Mouse (Mus musculus): ENCODE results near the gene Trmu. TPM values are rescaled to one million over a fixed set of nuclear protein-coding genes. Genes with fewer than 3 reads are reported as not detected.
A peak's percentile ranks its signal among the peaks of the same experiment; 100 is the strongest.
"Not testable (repeated sequence)": the region's sequence is repeated elsewhere in the genome, so short reads cannot be mapped to it uniquely, and the experiment has no call there.

Trmu gene
- polyA plus RNA-seq, 1 experiment from 2014 or later, result 53.9 TPM

GRCm38 (mm10) chr15:85859490-85860031, 19.6 kb upstream of the Trmu start, which contains the start of gene Gtse1:
Gene Gtse1, plus strand, starts transcription at chr15:85859745.
- peak within 1 kb of the TSS; percentile 80 for H3K27ac ChIP-seq
- ATAC-seq, result peak; percentile 99
- under 1% methylated on average over 42 of the region's 42 CpGs for WGBS
- no peaks in the 10 kb centered on the region for H3K27me3 ChIP-seq
- peak within 1 kb of the TSS; percentile 87 for H3K9ac ChIP-seq (replicated peaks)
- H3K9me3 ChIP-seq, result no peaks in the 10 kb centered on the region
- H3K4me1 ChIP-seq (replicated peaks), result peaks cover 26% of the 10 kb centered on the region
- H3K4me3 ChIP-seq (replicated peaks), result peak within 1 kb of the TSS; percentile 63
- H3K36me3 ChIP-seq, result peaks cover 26% of the 10 kb centered on the region
- H3K4me2 ChIP-seq (replicated peaks), result peak within 1 kb of the TSS; percentile 85

DNA sequence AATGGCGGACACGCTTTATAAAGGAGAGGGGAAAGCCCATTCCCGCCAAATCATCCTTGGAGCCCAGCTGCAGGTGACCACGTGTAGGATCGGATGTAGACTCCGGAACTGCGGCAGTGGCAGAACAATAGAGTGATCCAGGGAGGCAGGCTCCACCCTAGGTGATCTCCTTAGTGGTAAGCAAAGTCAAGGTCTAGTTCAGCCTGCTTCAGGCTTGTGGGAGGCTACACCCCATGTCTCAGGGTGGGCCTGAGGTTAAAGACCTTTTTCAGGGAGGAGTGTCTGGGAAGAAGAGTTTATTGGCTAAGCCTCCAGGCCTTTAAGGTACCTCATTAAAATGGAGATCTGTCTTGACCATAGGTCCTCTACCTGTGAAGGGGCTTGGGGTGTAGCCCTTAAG, 13.2 kb upstream of the Trmu start:
- not testable (repeated sequence) for ATAC-seq; H3K27me3 ChIP-seq; H3K4me1 ChIP-seq (replicated peaks); H3K9me3 ChIP-seq; H3K9ac ChIP-seq (replicated peaks); H3K4me3 ChIP-seq (replicated peaks); H3K4me2 ChIP-seq (replicated peaks); H3K27ac ChIP-seq
- WGBS, result 94% methylated on average over 7 of the region's 7 CpGs
- peaks cover 68% of the 10 kb centered on the region for H3K36me3 ChIP-seq

DNA sequence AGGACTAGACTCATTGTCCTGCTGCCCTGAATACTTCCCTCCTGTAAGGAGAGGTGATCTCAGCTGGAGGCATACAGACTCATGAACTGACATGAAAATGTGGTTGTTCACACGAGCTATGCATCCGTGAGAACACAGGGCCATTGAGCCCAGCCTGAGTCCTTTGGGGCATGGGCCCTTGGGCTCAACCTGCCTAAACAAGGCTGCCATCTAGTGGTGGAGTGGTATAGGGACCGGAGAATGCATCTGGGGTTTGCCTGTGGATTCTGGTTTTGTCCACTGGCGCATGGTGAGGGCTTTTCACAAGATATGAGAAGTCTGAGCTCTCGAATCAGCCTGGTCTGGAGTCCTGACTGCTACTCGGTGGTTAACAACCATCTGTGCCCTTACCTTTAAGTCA, 11.4 kb upstream of the Trmu start:
- Histone ChIP-seq H3K27ac (no peak overlapping the region), H3K4me3 (replicated peaks) (no peak overlapping the region), H3K4me2 (replicated peaks) (no peak overlapping the region), H3K9ac (replicated peaks) (no peak overlapping the region), H3K4me1 (replicated peaks) (no peaks in the 10 kb centered on the region), H3K36me3 (peaks cover 78% of the 10 kb centered on the region), H3K9me3 (no peaks in the 10 kb centered on the region), H3K27me3 (no peaks in the 10 kb centered on the region)
- 51% methylated on average over 6 of the region's 6 CpGs for WGBS
- ATAC-seq, result 0 out of 2 replicates have a peak, but pooled peaks have one; percentile 48

- H3K4me2 ChIP-seq (replicated peaks), result no peak overlapping the region
- WGBS, result 94% methylated on average over 7 of the region's 7 CpGs
- H3K4me3 ChIP-seq (replicated peaks), result no peak overlapping the region
- peaks cover 27% of the 10 kb centered on the region for H3K4me1 ChIP-seq (replicated peaks)
- H3K9me3 ChIP-seq, result no peaks in the 10 kb centered on the region
- H3K27ac ChIP-seq, result no peak overlapping the region
- no peak overlapping the region for H3K9ac ChIP-seq (replicated peaks)
- no peaks in the 10 kb centered on the region for H3K27me3 ChIP-seq
- peaks cover 34% of the 10 kb centered on the region for H3K36me3 ChIP-seq
- ATAC-seq, result no peak
Observed at GRCm38 (mm10) chr15:85877336-85877735, 1.8 kb upstream of the Trmu start.

DNA sequence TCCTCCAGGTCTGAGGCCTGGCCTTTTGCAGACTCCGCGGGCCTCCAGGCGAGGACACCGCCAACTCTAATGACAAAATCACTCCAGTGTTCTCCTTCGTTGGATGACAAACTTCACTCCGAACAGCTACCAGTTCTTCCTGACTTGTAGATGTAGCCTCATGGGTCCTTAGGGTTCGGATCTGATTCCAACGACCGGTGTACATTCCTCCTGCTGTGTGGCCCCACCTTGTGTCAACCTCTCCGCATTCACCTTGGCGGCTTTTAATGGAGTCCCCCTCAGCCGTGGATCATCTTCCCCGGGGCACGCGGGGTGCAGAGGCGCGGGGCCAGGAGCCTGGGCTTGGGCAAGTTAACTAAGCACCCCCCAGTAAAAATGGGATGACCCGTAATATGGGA, 385 bp downstream of the Trmu start:
- peaks cover 37% of the 10 kb centered on the region for H3K36me3 ChIP-seq
- ATAC-seq, result peak; percentile 27
- peaks cover 27% of the 10 kb centered on the region for H3K4me1 ChIP-seq (replicated peaks)
- peak overlapping the region; percentile 78 for H3K4me3 ChIP-seq (replicated peaks)
- no peaks in the 10 kb centered on the region for H3K9me3 ChIP-seq
- H3K27me3 ChIP-seq, result no peaks in the 10 kb centered on the region
- peak overlapping the region; percentile 86 for H3K9ac ChIP-seq (replicated peaks)
- H3K4me2 ChIP-seq (replicated peaks), result peak overlapping the region; percentile 94
- peak overlapping the region; percentile 86 for H3K27ac ChIP-seq
- 1% methylated on average over 18 of the region's 18 CpGs for WGBS

GRCm38 (mm10) chr15:85885606-85886005, 6.5 kb downstream of the Trmu start:
- no peak for ATAC-seq
- WGBS, result 86% methylated on average over 5 of the region's 5 CpGs
- no peaks in the 10 kb centered on the region for H3K9me3 ChIP-seq
- H3K27me3 ChIP-seq, result no peaks in the 10 kb centered on the region
- H3K36me3 ChIP-seq, result peaks cover 73% of the 10 kb centered on the region
- H3K9ac ChIP-seq (replicated peaks), result no peak overlapping the region
- H3K27ac ChIP-seq, result no peak overlapping the region
- no peak overlapping the region for H3K4me2 ChIP-seq (replicated peaks)
- no peak overlapping the region for H3K4me3 ChIP-seq (replicated peaks)
- peaks cover 4% of the 10 kb centered on the region; the same call in 1 of the 2 replicates for H3K4me1 ChIP-seq (replicated peaks)

DNA sequence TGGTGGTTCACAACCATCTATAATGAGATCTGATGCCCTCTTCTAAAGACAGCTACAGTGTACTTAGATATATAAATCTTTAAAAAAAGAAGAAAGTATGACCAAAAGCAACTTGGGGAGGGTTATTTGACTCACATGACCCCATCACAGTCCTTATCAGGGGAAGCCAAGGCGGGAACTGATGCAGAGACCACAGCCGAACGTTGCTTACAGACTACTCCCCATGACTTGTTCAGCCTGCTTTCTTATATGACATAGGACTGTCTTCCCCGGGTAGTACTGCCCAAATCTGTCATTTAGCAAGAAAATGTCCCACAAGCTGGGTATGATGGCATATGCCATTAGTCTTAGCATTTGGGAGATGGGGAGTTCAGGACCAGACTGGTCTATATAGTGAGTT, 10.1 kb downstream of the Trmu start:
- Histone ChIP-seq H3K4me3 (replicated peaks) (no peak overlapping the region), H3K4me2 (replicated peaks) (no peak overlapping the region), H3K4me1 (replicated peaks) (0 out of 2 replicates have a peak, but pooled peaks cover 9% of the 10 kb centered on the region), H3K27ac (no peak overlapping the region), H3K9ac (replicated peaks) (no peak overlapping the region), H3K27me3 (no peaks in the 10 kb centered on the region), H3K9me3 (no peaks in the 10 kb centered on the region), H3K36me3 (peaks cover 88% of the 10 kb centered on the region)
- no peak for ATAC-seq
- WGBS, result 91% methylated on average over 4 of the region's 4 CpGs

DNA sequence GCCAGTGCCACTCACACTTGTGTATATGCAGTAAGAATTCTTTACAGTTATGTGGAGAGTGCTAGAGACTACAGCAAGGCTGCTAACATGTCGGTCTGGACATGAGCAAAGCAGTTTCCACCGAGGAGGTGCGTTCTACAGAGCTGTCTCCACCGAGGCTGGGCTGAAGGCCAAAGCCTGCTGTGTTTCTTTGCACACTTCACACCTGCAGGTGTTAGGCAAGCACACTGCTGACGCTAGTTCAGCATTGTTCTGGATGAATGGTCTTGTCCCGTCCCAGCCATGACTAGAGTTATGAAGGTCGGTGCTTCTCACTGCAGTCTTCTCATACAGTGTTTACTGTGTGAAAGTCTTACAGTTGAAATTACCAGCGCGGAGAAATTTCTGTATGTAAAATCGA, 12.9 kb downstream of the Trmu start:
- ATAC-seq, result no peak
- 82% methylated on average over 10 of the region's 10 CpGs for WGBS
- H3K4me2 ChIP-seq (replicated peaks), result no peak overlapping the region
- H3K36me3 ChIP-seq, result peaks cover 86% of the 10 kb centered on the region
- H3K9me3 ChIP-seq, result no peaks in the 10 kb centered on the region
- H3K4me3 ChIP-seq (replicated peaks), result no peak overlapping the region
- H3K27me3 ChIP-seq, result no peaks in the 10 kb centered on the region
- no peak overlapping the region for H3K9ac ChIP-seq (replicated peaks)
- peak overlapping the region; percentile 57; the same call in 1 of the 2 replicates for H3K27ac ChIP-seq
- 0 out of 2 replicates have a peak, but pooled peaks cover 9% of the 10 kb centered on the region for H3K4me1 ChIP-seq (replicated peaks)

DNA sequence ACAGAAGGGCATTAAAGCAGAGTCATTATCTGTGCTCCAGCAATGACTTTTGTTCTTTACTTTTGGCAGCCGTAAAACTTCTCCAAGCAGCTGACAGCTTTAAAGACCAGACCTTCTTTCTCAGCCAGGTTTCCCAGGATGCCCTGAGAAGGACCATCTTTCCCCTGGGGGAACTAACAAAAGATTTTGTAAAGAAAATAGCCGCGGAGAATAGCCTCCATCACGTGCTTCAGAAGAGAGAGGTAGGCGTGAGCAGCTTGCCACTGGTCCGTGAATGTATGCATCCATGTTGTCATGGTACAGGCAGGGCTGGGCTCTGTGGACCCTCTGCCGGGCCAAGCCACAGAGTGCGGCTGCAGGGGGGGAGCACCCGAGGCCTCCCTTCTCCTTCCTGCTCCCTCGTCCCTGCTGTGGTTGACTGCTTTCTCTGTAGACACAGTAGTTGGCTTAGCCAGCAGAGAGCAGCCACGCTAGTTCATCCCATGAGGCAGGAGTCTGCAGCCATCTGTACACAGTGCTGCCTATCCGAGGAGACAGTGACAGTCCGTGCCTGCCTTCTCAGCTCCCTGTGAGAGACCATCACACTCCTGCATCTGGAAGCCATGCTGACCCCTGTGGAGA, 13.5 kb downstream of the Trmu start:
- no peak overlapping the region for H3K4me2 ChIP-seq (replicated peaks)
- 64% methylated on average over 13 of the region's 13 CpGs for WGBS
- H3K27ac ChIP-seq, result peak overlapping the region; percentile 57

DNA sequence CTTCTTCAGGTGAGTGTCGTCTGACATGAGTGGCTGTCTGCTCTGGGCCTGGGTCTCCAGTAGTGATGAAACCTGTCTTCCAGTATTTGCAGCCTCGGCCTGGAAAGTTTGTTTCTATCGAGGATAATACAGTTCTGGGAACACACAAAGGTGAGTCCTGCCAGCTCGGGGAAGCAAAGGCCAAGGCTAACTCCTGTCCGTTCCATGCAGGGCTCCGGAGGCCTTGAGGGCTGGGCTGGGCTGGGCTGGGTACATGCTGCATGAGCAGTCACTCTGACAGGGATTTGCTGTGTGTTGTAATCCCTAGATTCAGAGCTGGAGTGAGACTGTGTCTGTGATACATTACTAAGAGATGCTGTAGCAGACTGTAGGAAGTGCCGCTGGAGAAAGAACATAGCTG, 14.8 kb downstream of the Trmu start:
- Histone ChIP-seq H3K4me3 (replicated peaks) (no peak overlapping the region), H3K27ac (no peak overlapping the region), H3K9ac (replicated peaks) (0 out of 2 replicates have a peak overlapping the region, but pooled peaks have one; percentile 14), H3K27me3 (no peaks in the 10 kb centered on the region), H3K4me1 (replicated peaks) (0 out of 2 replicates have a peak, but pooled peaks cover 9% of the 10 kb centered on the region), H3K36me3 (peaks cover 90% of the 10 kb centered on the region), H3K9me3 (no peaks in the 10 kb centered on the region), H3K4me2 (replicated peaks) (no peak overlapping the region)
- WGBS, result 90% methylated on average over 7 of the region's 7 CpGs
- ATAC-seq, result no peak

More for the DNA sequence above, 13.5 kb downstream of the Trmu start:
- Histone ChIP-seq H3K9me3 (no peaks in the 10 kb centered on the region), H3K36me3 (peaks cover 90% of the 10 kb centered on the region), H3K9ac (replicated peaks) (0 out of 2 replicates have a peak overlapping the region, but pooled peaks have one; percentile 2), H3K4me1 (replicated peaks) (0 out of 2 replicates have a peak, but pooled peaks cover 9% of the 10 kb centered on the region), H3K4me3 (replicated peaks) (no peak overlapping the region), H3K27me3 (no peaks in the 10 kb centered on the region)
- ATAC-seq, result peak; percentile 64

DNA sequence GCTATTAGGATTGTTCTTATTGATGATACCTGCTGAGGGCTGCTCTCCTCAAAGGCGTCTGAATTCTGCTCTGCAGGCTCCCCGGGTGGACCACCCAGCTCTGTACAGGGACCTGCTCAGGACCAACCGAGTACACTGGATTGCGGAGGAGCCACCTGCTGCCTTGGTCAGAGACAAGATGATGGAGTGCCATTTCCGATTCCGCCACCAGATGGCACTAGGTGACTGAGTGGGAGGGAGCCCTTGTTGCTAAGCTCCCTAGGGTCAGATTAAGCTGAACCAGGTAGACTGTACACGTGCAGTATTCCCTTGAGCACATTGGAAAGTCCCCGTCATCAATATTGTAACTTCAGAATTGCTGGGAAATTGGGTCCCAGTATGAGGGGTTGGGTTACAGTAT, 17.2 kb downstream of the Trmu start:
- peak; percentile 34; the same call in 1 of the 2 replicates for ATAC-seq
- H3K9ac ChIP-seq (replicated peaks), result no peak overlapping the region
- WGBS, result 14% methylated on average over 8 of the region's 8 CpGs
- H3K9me3 ChIP-seq, result no peaks in the 10 kb centered on the region
- H3K27me3 ChIP-seq, result no peaks in the 10 kb centered on the region
- no peak overlapping the region for H3K4me3 ChIP-seq (replicated peaks)
- H3K4me1 ChIP-seq (replicated peaks), result 0 out of 2 replicates have a peak, but pooled peaks cover 9% of the 10 kb centered on the region
- H3K27ac ChIP-seq, result no peak overlapping the region
- no peak overlapping the region for H3K4me2 ChIP-seq (replicated peaks)
- peaks cover 89% of the 10 kb centered on the region for H3K36me3 ChIP-seq

DNA sequence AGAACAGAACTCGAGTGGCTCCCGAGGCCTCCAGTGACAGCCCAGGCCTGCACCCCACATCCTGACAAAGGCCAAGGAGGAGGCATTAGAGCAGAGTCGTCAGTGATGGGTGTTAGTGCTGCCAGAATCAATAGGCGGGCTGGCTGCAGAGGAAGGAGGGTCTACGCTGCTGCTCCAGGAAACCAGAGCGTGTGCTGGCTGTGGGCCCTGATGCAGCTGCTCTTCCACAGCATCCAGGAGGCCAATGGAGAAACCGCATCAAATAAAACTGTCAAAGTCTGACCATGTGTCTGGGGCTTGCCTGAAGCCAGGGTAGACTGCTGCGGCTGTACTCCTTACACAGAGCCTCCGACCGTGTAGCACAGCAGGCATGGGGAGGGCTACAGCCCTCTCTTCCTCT, 18.0 kb downstream of the Trmu start:
- Histone ChIP-seq H3K27ac (no peak overlapping the region), H3K9ac (replicated peaks) (no peak overlapping the region), H3K4me3 (replicated peaks) (no peak overlapping the region), H3K27me3 (no peaks in the 10 kb centered on the region), H3K4me2 (replicated peaks) (no peak overlapping the region), H3K9me3 (no peaks in the 10 kb centered on the region), H3K36me3 (peaks cover 88% of the 10 kb centered on the region), H3K4me1 (replicated peaks) (0 out of 2 replicates have a peak, but pooled peaks cover 6% of the 10 kb centered on the region)
- WGBS, result 88% methylated on average over 10 of the region's 10 CpGs
- ATAC-seq, result no peak

Data from midbrain, embryonic 13.5 days (tissue).